Mouse (Mus musculus) intestine, postnatal 0 days (tissue): ENCODE data around the gene Slc10a4. TPM values are rescaled to one million over a fixed set of nuclear protein-coding genes. Genes with fewer than 3 reads are reported as not detected.
"Not testable (repeated sequence)": the region's sequence is repeated elsewhere in the genome, so short reads cannot be mapped to it uniquely, and the experiment has no call there.

Experiments
- ATAC-seq: fragments of 200-750 bp; cut with Nextera tagmentation; 2 replicates; pipeline ENCODE4 v1.8.0; 2017; ENCODE audit warnings: mild to moderate bottlenecking, moderate TSS enrichment, moderate library complexity
- H3K27ac ChIP-seq: fragments of 300-500 bp; sonication (generic); 2 replicates; pipeline ENCODE4 v1.5.1; 2014; ENCODE audit warnings: mild to moderate bottlenecking, low read depth, low read length, moderate library complexity
- H3K27me3 ChIP-seq: fragments of 300-500 bp; sonication (generic); replicated peaks from 2 replicates; pipeline ENCODE4 v1.6.1; 2014; ENCODE audit warnings: low read length, mixed read lengths; ENCODE audit not compliant: control insufficient read depth, insufficient read depth
- H3K36me3 ChIP-seq: fragments of 300-500 bp; sonication (generic); 2 replicates; pipeline ENCODE4 v1.6.1; 2014; ENCODE audit warnings: mild to moderate bottlenecking, moderate library complexity; ENCODE audit not compliant: control insufficient read depth, insufficient read depth
- H3K4me1 ChIP-seq: fragments of 300-500 bp; sonication (generic); replicated peaks from 2 replicates; pipeline ENCODE4 v1.6.1; 2014; ENCODE audit warnings: antibody characterized with exemption, low read length, mixed read lengths; ENCODE audit not compliant: control insufficient read depth, insufficient read depth
- H3K4me2 ChIP-seq: fragments of 300-500 bp; sonication (generic); replicated peaks from 2 replicates; pipeline ENCODE4 v1.6.1; 2014; ENCODE audit warnings: low read depth, mild to moderate bottlenecking, moderate library complexity
- H3K4me3 ChIP-seq: fragments of 300-500 bp; sonication (generic); 2 replicates; pipeline ENCODE4 v1.5.1; 2014; ENCODE audit warnings: low read depth, low read length
- H3K9ac ChIP-seq: fragments of 300-500 bp; sonication (generic); 2 replicates; pipeline ENCODE4 v1.6.1; 2014; ENCODE audit warnings: mild to moderate bottlenecking, low read depth, low read length
- H3K9me3 ChIP-seq: fragments of 300-500 bp; sonication (generic); 2 replicates; pipeline ENCODE4 v1.6.1; 2016; ENCODE audit warnings: mixed run types; ENCODE audit not compliant: control insufficient read depth
- CTCF ChIP-seq: sonication (generic); IDR thresholded peaks from 2 replicates; pipeline ENCODE4 v1.5.1; 2016; ENCODE audit warnings: low read depth, mild to moderate bottlenecking, control low read depth, antibody characterized with exemption, moderate library complexity
- WGBS: fragments of 180-500 bp; shearing (Covaris S2); extraction: QIAGEN DNeasy Blood & Tissue Kit; methylation state at CpG from one replicate; pipeline ENCODE4 v1.1.7; 2014; 5-methylcytosine and 5-hydroxymethylcytosine counted together
- polyA plus RNA-seq: library from polyadenylated mRNA; unstranded; fragments of >200 nt; fragmentation: Nextera tagmentation; extraction: Ambion mirVana; gene quantifications from 2 replicates; pipeline ENCODE4 v1.2.1, GENCODE M21; 2015

The Slc10a4 gene
- polyA plus RNA-seq, 1 experiment from 2014 or later = 5.1 TPM

DNA sequence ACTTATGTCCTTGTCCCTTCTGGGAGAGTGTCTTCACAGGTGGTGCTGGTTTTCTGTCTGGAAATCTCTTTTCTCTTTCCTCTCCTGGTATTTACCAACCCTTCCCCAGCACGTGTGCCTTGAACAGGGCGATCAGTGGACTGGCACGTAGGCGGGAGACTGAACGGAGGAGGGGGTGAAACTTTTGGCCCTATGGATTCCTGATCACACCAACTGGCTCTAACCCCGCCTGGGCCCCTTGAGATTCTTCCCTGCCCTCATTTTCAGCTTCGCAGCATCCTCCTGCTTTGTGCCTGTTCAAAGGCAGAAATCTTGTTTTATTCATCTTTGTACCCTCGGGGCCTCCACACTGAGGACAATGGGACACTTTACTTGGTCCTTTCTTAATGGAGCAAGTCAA is 12.3 kb upstream of the Slc10a4 start:
- Histone ChIP-seq H3K9ac (no peak overlapping the region), H3K4me2 (no peak overlapping the region), H3K27ac (no peak overlapping the region), H3K36me3 (no peaks in the 10 kb centered on the region), H3K27me3 (no peaks in the 10 kb centered on the region), H3K9me3 (no peaks in the 10 kb centered on the region), H3K4me3 (no peak overlapping the region), H3K4me1 (no peaks in the 10 kb centered on the region)
- no peak for ATAC-seq
- WGBS = 79% methylated on average over 8 of the region's 8 CpGs
- TF ChIP-seq CTCF = no peak

DNA sequence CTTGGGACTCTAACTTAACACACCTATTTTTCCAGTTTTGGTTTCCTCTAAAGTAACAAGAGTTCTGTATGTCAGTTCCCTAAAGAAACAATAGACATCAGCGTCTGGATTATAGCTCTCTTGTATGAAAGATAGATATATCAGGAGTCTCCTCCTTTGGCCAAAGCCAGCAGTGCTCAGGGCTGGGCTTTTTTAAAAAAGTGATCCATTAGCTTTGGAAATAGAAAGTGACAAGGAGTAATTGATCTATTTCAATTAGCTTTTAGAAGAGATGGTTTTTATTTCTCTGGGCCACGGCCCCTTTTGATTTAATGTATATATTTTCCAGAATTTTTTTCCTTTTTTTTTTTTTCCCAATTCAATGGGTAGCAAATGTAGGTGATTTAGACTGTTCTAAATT is 11.8 kb upstream of the Slc10a4 start:
- no peak for ATAC-seq
- no peaks in the 10 kb centered on the region for H3K27me3 ChIP-seq
- H3K4me3 ChIP-seq = no peak overlapping the region
- H3K9ac ChIP-seq = no peak overlapping the region
- H3K9me3 ChIP-seq = no peaks in the 10 kb centered on the region
- TF ChIP-seq CTCF = no peak
- H3K27ac ChIP-seq = no peak overlapping the region
- no peak overlapping the region for H3K4me2 ChIP-seq
- H3K4me1 ChIP-seq = no peaks in the 10 kb centered on the region
- no peaks in the 10 kb centered on the region for H3K36me3 ChIP-seq
- 74% methylated on average over 2 of the region's 2 CpGs for WGBS

DNA sequence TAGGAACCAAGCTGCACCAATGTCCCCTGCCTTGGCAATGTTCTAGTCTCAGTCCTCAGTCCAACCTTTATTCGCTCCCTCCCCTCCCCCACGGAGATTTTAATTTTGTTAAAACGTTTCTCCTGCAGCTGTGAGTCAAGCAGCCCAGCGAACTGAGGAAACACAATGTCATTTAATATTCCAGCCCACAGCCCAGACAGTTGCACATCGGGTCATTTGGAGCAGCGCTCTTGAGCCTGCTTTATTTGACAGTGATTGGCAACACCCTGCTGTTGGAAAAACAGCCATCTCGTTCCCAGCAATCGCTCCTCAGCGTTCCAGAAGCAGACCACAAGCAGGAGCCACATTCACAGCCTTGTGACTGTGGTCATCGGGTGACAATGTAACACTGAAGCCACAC is 11.3 kb upstream of the Slc10a4 start:
- H3K9ac ChIP-seq = no peak overlapping the region
- TF ChIP-seq CTCF = no peak

DNA sequence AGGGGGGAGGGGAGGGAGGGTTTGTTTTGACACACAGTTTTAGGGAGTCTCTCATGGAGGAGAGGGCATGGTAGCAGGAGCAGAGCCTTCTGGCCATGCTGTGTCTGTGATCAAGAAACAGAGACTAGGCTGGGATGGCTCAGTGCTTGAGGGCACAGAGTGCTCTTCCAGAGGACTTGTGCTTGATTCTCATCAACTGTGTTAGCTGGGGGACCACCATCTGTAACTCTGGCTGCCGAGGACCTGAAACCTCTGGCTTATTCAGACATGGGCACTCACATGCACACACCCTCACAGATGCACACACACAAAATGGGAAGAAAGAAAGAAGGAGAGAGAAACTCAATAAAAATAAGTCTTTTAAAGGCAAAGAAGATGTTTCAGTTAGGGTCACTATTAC is 8.1 kb upstream of the Slc10a4 start:
- ATAC-seq = not testable (repeated sequence)

More for the DNA sequence above, 11.3 kb upstream of the Slc10a4 start:
- no peaks in the 10 kb centered on the region for H3K4me1 ChIP-seq
- ATAC-seq = no peak
- H3K4me3 ChIP-seq = no peak overlapping the region
- no peak overlapping the region for H3K4me2 ChIP-seq
- H3K9me3 ChIP-seq = no peaks in the 10 kb centered on the region
- no peaks in the 10 kb centered on the region for H3K27me3 ChIP-seq
- 54% methylated on average over 10 of the region's 10 CpGs for WGBS
- H3K36me3 ChIP-seq = no peaks in the 10 kb centered on the region
- no peak overlapping the region for H3K27ac ChIP-seq

DNA sequence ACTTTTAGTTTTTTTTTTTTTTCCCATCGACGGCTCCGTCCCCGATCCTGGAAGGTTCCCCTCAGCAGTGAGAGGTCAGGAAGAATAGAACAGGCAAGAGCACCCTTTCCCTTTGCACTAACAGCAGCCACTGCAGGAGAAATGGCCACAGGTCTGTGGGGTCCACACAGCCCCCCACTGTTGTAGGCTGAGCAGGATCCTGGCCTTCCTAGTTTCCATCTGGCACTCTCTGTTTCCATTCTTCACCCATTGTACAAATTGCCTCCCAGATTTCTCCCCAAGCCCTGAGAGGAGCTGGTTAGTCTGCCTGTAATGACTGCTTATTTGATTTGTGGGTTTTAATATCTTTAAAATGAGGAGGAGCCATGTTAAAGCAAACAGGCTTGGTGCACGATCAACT is 2.6 kb upstream of the Slc10a4 start:
- peaks cover 13% of the 10 kb centered on the region for H3K27me3 ChIP-seq
- H3K27ac ChIP-seq = no peak overlapping the region
- TF ChIP-seq CTCF = no peak
- WGBS = 82% methylated on average over 5 of the region's 5 CpGs
- H3K4me3 ChIP-seq = no peak overlapping the region
- H3K9me3 ChIP-seq = no peaks in the 10 kb centered on the region
- H3K4me2 ChIP-seq = no peak overlapping the region
- no peak for ATAC-seq
- H3K4me1 ChIP-seq = no peaks in the 10 kb centered on the region
- no peak overlapping the region for H3K9ac ChIP-seq
- H3K36me3 ChIP-seq = no peaks in the 10 kb centered on the region

More for the DNA sequence above, 8.1 kb upstream of the Slc10a4 start:
- not testable (repeated sequence) for H3K36me3 ChIP-seq, H3K27ac ChIP-seq, H3K27me3 ChIP-seq, H3K9ac ChIP-seq, H3K9me3 ChIP-seq, H3K4me1 ChIP-seq, H3K4me2 ChIP-seq, H3K4me3 ChIP-seq
- WGBS = 82% methylated on average over 1 of the region's 1 CpGs

DNA sequence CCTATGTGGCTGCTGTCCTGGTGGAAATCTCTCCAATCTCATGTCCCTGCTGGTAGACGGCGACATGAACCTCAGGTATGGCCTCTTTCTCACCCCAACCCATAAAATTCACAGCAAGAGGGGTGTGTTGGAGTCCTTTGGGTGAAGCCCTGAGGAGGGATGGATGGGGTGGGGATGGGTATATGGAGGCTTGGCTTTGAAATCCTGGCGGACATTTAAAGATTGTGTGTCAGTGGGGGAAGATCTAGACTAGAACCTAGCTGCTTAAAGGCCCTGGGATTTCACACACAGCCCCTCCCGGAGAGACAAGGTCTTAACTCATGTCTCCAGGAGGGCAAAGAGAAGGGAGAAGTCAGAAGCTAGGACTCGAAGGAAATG is 888 bp downstream of the Slc10a4 start:
- H3K27ac ChIP-seq = no peak overlapping the region
- WGBS = 44% methylated on average over 5 of the region's 5 CpGs
- no peak for ATAC-seq
- no peaks in the 10 kb centered on the region for H3K9me3 ChIP-seq
- H3K9ac ChIP-seq = no peak overlapping the region
- H3K36me3 ChIP-seq = no peaks in the 10 kb centered on the region
- peaks cover 13% of the 10 kb centered on the region for H3K27me3 ChIP-seq
- peak overlapping the region; percentile 66 for H3K4me2 ChIP-seq
- no peak for TF ChIP-seq CTCF
- no peaks in the 10 kb centered on the region for H3K4me1 ChIP-seq
- H3K4me3 ChIP-seq = peak overlapping the region; percentile 43

DNA sequence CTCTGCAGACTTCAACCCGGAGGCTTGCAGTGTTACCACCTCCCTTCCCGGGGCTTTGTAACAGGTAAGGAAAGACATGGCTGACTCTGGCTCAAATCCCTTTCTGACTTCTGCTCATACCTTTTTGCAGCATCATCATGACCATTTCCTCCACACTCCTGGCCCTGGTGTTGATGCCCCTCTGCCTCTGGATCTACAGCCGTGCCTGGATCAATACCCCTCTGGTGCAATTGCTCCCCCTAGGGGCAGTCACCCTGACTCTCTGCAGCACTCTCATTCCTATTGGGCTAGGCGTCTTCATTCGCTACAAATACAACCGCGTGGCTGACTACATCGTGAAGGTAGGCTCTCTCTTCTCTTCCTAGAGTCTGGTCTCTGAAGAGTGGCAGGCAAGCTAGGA is 1.5 kb downstream of the Slc10a4 start:
- not testable (repeated sequence) for H3K9ac ChIP-seq, H3K9me3 ChIP-seq, H3K4me2 ChIP-seq, H3K4me3 ChIP-seq, H3K36me3 ChIP-seq, H3K4me1 ChIP-seq, H3K27ac ChIP-seq
- WGBS = 28% methylated on average over 8 of the region's 8 CpGs
- peak; percentile 53; the same call in 1 of the 2 replicates for ATAC-seq
- peaks cover 13% of the 10 kb centered on the region for H3K27me3 ChIP-seq
- TF ChIP-seq CTCF = peak; percentile 68

DNA sequence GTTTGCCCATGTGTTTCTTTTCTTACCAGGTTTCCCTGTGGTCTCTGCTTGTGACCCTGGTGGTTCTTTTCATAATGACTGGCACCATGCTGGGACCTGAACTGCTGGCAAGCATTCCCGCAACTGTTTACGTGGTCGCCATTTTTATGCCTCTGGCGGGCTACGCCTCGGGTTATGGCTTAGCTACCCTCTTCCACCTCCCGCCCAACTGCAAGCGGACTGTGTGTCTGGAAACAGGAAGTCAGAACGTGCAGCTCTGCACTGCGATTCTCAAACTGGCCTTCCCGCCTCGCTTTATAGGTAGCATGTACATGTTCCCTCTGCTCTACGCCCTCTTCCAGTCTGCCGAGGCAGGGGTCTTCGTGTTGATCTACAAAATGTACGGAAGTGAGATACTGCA is 5.1 kb downstream of the Slc10a4 start:
- not testable (repeated sequence) for H3K9me3 ChIP-seq, H3K4me1 ChIP-seq, H3K36me3 ChIP-seq, H3K27ac ChIP-seq, H3K4me3 ChIP-seq, ATAC-seq, H3K9ac ChIP-seq, H3K4me2 ChIP-seq
- WGBS = 89% methylated on average over 14 of the region's 16 CpGs
- peaks cover 17% of the 10 kb centered on the region for H3K27me3 ChIP-seq

DNA sequence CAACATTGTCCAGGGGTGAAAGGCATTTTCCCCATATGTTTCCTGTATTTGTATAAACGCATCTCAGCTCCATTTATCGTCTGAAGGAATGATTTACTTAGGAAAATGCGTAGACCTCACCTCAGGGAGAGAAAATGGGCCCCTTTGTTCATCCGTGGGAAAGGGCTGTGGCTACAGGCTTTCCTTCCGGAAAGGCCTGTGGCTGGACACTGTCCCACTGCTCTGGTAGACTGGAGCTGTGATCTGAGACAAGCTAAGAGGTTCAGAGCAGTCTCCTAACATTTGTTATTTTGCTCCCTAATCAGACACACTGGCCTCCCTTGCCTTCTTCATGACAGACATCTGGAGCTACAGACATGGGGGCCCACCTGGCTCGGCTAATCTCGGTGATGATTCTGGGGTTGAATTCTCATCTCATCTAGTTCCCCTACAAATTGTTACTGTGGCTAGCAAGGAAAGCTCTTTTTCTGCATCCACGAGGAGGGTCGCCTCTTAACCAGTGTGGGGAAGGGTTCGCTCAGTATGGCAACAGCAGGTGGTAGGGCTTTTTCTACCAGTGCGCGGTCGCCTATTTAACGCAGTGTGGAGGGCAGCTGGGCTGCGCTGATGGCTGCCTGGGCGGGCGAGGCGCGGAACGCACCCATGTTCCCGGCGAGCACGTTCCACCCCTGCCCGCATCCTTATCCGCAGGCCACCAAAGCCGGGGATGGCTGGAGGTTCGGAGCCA is 6.4 kb downstream of the Slc10a4 start:
- peak overlapping the region; percentile 37 for H3K4me3 ChIP-seq
- H3K27ac ChIP-seq = not testable (repeated sequence)

More for the DNA sequence above, 6.4 kb downstream of the Slc10a4 start:
- peak overlapping the region; percentile 68 for H3K4me2 ChIP-seq
- WGBS = 30% methylated on average over 21 of the region's 27 CpGs
- ATAC-seq, H3K9ac ChIP-seq, H3K36me3 ChIP-seq, H3K4me1 ChIP-seq, H3K27me3 ChIP-seq, H3K9me3 ChIP-seq: not testable (repeated sequence)
